Mouse (Mus musculus) liver, adult 2 months (tissue): Measurements from ENCODE around the gene Cpne8.

Experiments used
- CTCF ChIP-seq: fragments of 200-500 bp; IDR thresholded peaks from 2 replicates; pipeline ENCODE4 v1.5.1; 2011; ENCODE audit warnings: low read depth, low read length, control low read depth
- POLR2A ChIP-seq: fragments of 200-500 bp; IDR thresholded peaks from 2 replicates; pipeline ENCODE4 v1.6.1; 2011; ENCODE audit warnings: low read length, control low read depth; ENCODE audit not compliant: insufficient read depth; ENCODE audit errors: extremely low read depth

GRCm38 (mm10) chr15:90542126-90542525 lies 137.1 kb downstream of the Cpne8 start:
- TF ChIP-seq CTCF: no peak
- TF ChIP-seq POLR2A: no peak
